Mouse (Mus musculus): Measurements from ENCODE around the gene Adamtsl1. TPM values are rescaled to one million over a fixed set of nuclear protein-coding genes. Genes with fewer than 3 reads are reported as not detected.

Adamtsl1 gene
- total RNA-seq (2021) = 10 to 100 TPM in 1 of 2 experiments, 1 to 10 TPM in 1; 9.6 to 11.7 TPM
- long read RNA-seq, experiment 1, partial matches to known transcripts = 1 of 7 reads
- long read RNA-seq, experiment 1, other reads (novel, unspliced or antisense) = 6 of 7 reads
- long read RNA-seq, experiment 2, partial matches to known transcripts = 1 of 3 reads
- long read RNA-seq, experiment 2, other reads (novel, unspliced or antisense) = 1 of 3 reads

- H3K4me3 ChIP-seq = peak within 1 kb of the TSS; percentile 60
- no peak for DNase-seq (ENCODE audit: low spot score in 2 of 2)
- TF ChIP-seq CTCF (conservative IDR thresholded peaks at IDR 0.05) = no peak
- no peak within 1 kb of the TSS for H3K27ac ChIP-seq
These were observed at the start of gene Adamtsl1 for GRCm38 (mm10) chr4:85513792-85514191. Adamtsl1 (plus strand) TSS chr4:85514172.

GRCm38 (mm10) chr4:85483586-85483985 is 30.4 kb upstream of the Adamtsl1 start:
- 0 out of 2 replicates have a peak overlapping the region, but pooled peaks have one; percentile 14 for H3K27ac ChIP-seq
- DNase-seq (ENCODE audit: low spot score in 2 of 2) = peak in 1 of 2 experiments; percentile 23
- no peak for TF ChIP-seq CTCF (conservative IDR thresholded peaks at IDR 0.05)
- H3K4me3 ChIP-seq = no peak overlapping the region

GRCm38 (mm10) chr4:85486316-85486946 is 27.5 kb upstream of the Adamtsl1 start:
- peak; percentile 25 to 46 for DNase-seq (ENCODE audit: low spot score in 2 of 2)
- no peak for TF ChIP-seq CTCF (conservative IDR thresholded peaks at IDR 0.05)
- no peak overlapping the region for H3K4me3 ChIP-seq
- peak overlapping the region; percentile 24; the same call in 1 of the 2 replicates for H3K27ac ChIP-seq

- no peak for TF ChIP-seq CTCF (conservative IDR thresholded peaks at IDR 0.05)
- no peak overlapping the region for H3K27ac ChIP-seq
- no peak overlapping the region for H3K4me3 ChIP-seq
- DNase-seq (ENCODE audit: low spot score in 2 of 2) = no peak
These were observed 8.3 kb upstream of the Adamtsl1 start for GRCm38 (mm10) chr4:85505718-85506117.

- Histone ChIP-seq H3K27ac (no peak overlapping the region), H3K4me3 (no peak overlapping the region)
- no peak for DNase-seq (ENCODE audit: low spot score in 2 of 2)
- no peak for TF ChIP-seq CTCF (conservative IDR thresholded peaks at IDR 0.05)
These were observed 7.0 kb upstream of the Adamtsl1 start for GRCm38 (mm10) chr4:85506976-85507375.

- no peak for TF ChIP-seq CTCF (conservative IDR thresholded peaks at IDR 0.05)
- no peak for DNase-seq (ENCODE audit: low spot score in 2 of 2)
- Histone ChIP-seq H3K27ac (no peak overlapping the region), H3K4me3 (no peak overlapping the region)
These were observed 6.5 kb upstream of the Adamtsl1 start for GRCm38 (mm10) chr4:85507491-85507890.

GRCm38 (mm10) chr4:85513288-85513687 is 684 bp upstream of the Adamtsl1 start:
- DNase-seq (ENCODE audit: low spot score in 2 of 2) = no peak
- no peak overlapping the region for H3K27ac ChIP-seq
- TF ChIP-seq CTCF (conservative IDR thresholded peaks at IDR 0.05) = no peak
- peak overlapping the region; percentile 60 for H3K4me3 ChIP-seq

- H3K4me3 ChIP-seq = peak overlapping the region; percentile 60
- TF ChIP-seq CTCF (conservative IDR thresholded peaks at IDR 0.05) = peak; percentile 51
- H3K27ac ChIP-seq = no peak overlapping the region
- peak in 1 of 2 experiments; percentile 13 for DNase-seq (ENCODE audit: low spot score in 2 of 2)
These were observed 271 bp downstream of the Adamtsl1 start for GRCm38 (mm10) chr4:85514205-85514681.

- H3K4me3 ChIP-seq = no peak overlapping the region
- no peak overlapping the region for H3K27ac ChIP-seq
- DNase-seq (ENCODE audit: low spot score in 2 of 2) = no peak
- no peak for TF ChIP-seq CTCF (conservative IDR thresholded peaks at IDR 0.05)
These were observed 13.1 kb downstream of the Adamtsl1 start for GRCm38 (mm10) chr4:85526966-85527566.

- H3K4me3 ChIP-seq = no peak overlapping the region
- no peak overlapping the region for H3K27ac ChIP-seq
- TF ChIP-seq CTCF (conservative IDR thresholded peaks at IDR 0.05) = no peak
- DNase-seq (ENCODE audit: low spot score in 2 of 2) = no peak
These were observed 15.9 kb downstream of the Adamtsl1 start for GRCm38 (mm10) chr4:85529852-85530251.

GRCm38 (mm10) chr4:85539677-85540076 is 25.7 kb downstream of the Adamtsl1 start:
- no peak overlapping the region for H3K4me3 ChIP-seq
- DNase-seq (ENCODE audit: low spot score in 2 of 2) = no peak
- no peak overlapping the region for H3K27ac ChIP-seq
- TF ChIP-seq CTCF (conservative IDR thresholded peaks at IDR 0.05) = no peak

GRCm38 (mm10) chr4:85543221-85543620 is 29.2 kb downstream of the Adamtsl1 start:
- Histone ChIP-seq H3K27ac (no peak overlapping the region), H3K4me3 (no peak overlapping the region)
- no peak for TF ChIP-seq CTCF (conservative IDR thresholded peaks at IDR 0.05)
- DNase-seq (ENCODE audit: low spot score in 2 of 2) = no peak

- DNase-seq (ENCODE audit: low spot score in 2 of 2) = no peak
- Histone ChIP-seq H3K4me3 (no peak overlapping the region), H3K27ac (no peak overlapping the region)
- no peak for TF ChIP-seq CTCF (conservative IDR thresholded peaks at IDR 0.05)
These were observed 40.7 kb downstream of the Adamtsl1 start for GRCm38 (mm10) chr4:85554696-85555095.

Data from layer of hippocampus, adult 2 months (tissue).